Mouse (Mus musculus): ENCODE results near the gene Ulk2. TPM values are rescaled to one million over a fixed set of nuclear protein-coding genes. Genes with fewer than 3 reads are reported as not detected.

The Ulk2 gene
- polyA plus RNA-seq, 1 experiment from 2014 or later: 17.7 TPM

DNA sequence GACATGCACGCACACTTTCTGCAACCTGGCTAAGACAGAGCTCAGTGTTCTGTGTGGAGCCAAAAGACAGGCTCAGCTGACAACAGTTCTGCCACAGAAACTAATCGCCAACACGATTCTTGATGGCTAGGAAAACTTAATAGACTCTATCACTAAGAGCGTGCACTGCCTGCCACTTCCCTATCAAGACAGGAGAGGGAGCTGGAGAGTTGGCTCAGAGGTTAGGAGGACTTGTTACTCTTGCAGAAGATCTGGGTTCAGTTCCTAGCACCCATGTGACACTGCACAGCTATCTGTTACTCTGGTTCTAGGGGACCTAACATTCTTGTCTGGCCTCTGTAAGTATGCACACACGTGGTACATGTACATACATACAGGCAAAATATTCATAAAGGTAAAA lies 103.3 kb downstream of the Ulk2 start:
- no peak for ATAC-seq (ENCODE audit: insufficient number of reproducible peaks, low FRiP score, low TSS enrichment, low read depth)
- no peak overlapping the region for H3K4me2 ChIP-seq (ENCODE audit: low read depth, severe bottlenecking)
- H3K4me1 ChIP-seq (ENCODE audit: control insufficient read depth, insufficient read depth, low read length): no peaks in the 10 kb centered on the region
- H3K9me3 ChIP-seq (ENCODE audit: control insufficient read depth, low read length): no peaks in the 10 kb centered on the region
- peak; percentile 24 for DNase-seq (ENCODE audit: low spot score)
- no peaks in the 10 kb centered on the region for H3K27me3 ChIP-seq (ENCODE audit: control insufficient read depth, insufficient read depth, low read length)
- peaks cover 10% of the 10 kb centered on the region for H3K36me3 ChIP-seq (ENCODE audit: control insufficient read depth, insufficient read depth, low read length)
- no peak overlapping the region for H3K9ac ChIP-seq (ENCODE audit: low read length)
- H3K27ac ChIP-seq (replicated peaks; ENCODE audit: low read depth, low read length): no peak overlapping the region
- WGBS: 82% methylated on average over 5 of the region's 5 CpGs
- H3K4me3 ChIP-seq (ENCODE audit: low read depth, low read length): no peak overlapping the region

- H3K27ac ChIP-seq (replicated peaks; ENCODE audit: low read depth, low read length): no peak overlapping the region
- no peaks in the 10 kb centered on the region for H3K27me3 ChIP-seq (ENCODE audit: control insufficient read depth, insufficient read depth, low read length)
- H3K9ac ChIP-seq (ENCODE audit: low read length): no peak overlapping the region
- no peak overlapping the region for H3K4me3 ChIP-seq (ENCODE audit: low read depth, low read length)
- no peaks in the 10 kb centered on the region for H3K9me3 ChIP-seq (ENCODE audit: control insufficient read depth, low read length)
- DNase-seq (ENCODE audit: low spot score) (no peak), ATAC-seq (ENCODE audit: insufficient number of reproducible peaks, low FRiP score, low TSS enrichment, low read depth) (no peak)
- peaks cover 5% of the 10 kb centered on the region; the same call in 1 of the 2 replicates for H3K36me3 ChIP-seq (ENCODE audit: control insufficient read depth, insufficient read depth, low read length)
- no peak overlapping the region for H3K4me2 ChIP-seq (ENCODE audit: low read depth, severe bottlenecking)
- WGBS: 83% methylated on average over 3 of the region's 3 CpGs
- no peaks in the 10 kb centered on the region for H3K4me1 ChIP-seq (ENCODE audit: control insufficient read depth, insufficient read depth, low read length)
Observed at GRCm38 (mm10) chr11:61747161-61747560, 107.7 kb downstream of the Ulk2 start.

DNA sequence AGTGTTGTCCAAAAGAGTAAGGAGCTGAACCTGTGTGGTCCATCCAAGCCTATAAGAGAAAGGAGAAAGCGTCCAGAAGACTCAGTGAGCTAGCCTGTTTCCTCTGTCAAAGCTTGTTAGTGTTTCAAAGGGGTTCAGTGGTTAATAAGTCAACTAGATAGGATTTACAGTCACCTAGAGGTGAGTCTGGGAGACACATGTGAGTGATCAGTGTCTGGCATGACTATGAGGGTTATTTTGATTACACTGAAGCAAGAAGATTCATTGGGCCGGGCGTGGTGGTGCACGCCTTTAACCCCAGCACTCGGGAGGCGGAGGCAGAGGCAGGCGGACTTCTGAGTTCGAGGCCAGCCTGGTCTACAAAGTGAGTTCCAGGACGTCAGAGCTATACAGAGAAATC lies 109.1 kb downstream of the Ulk2 start:
- Histone ChIP-seq H3K9me3 (ENCODE audit: control insufficient read depth, low read length) (no peaks in the 10 kb centered on the region), H3K9ac (ENCODE audit: low read length) (no peak overlapping the region), H3K27ac (replicated peaks; ENCODE audit: low read depth, low read length) (no peak overlapping the region), H3K4me2 (ENCODE audit: low read depth, severe bottlenecking) (no peak overlapping the region), H3K36me3 (ENCODE audit: control insufficient read depth, insufficient read depth, low read length) (peaks cover 5% of the 10 kb centered on the region; the same call in 1 of the 2 replicates), H3K4me3 (ENCODE audit: low read depth, low read length) (no peak overlapping the region), H3K4me1 (ENCODE audit: control insufficient read depth, insufficient read depth, low read length) (no peaks in the 10 kb centered on the region), H3K27me3 (ENCODE audit: control insufficient read depth, insufficient read depth, low read length) (no peaks in the 10 kb centered on the region)
- DNase-seq (ENCODE audit: low spot score) (no peak), ATAC-seq (ENCODE audit: insufficient number of reproducible peaks, low FRiP score, low TSS enrichment, low read depth) (no peak)
- 91% methylated on average over 9 of the region's 9 CpGs for WGBS

DNA sequence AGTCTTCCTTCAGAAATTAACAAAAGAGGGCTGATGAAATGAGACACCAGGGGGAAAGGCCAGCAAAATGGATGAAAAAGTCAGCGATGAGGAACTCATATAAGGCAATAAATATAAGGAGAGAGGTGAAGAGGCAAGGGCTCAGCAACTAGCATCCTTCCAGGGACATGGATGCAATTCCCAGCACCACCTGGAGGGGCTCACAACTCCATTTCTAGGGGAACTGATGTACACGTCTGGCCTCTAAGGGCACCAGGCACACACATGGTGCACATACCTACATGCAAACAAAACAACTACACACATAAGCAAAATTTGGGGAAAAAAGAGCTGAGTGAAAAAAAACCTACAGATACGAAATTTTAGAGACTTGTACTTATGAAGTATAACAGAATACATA lies 110.4 kb downstream of the Ulk2 start:
- Histone ChIP-seq H3K9me3 (ENCODE audit: control insufficient read depth, low read length) (no peaks in the 10 kb centered on the region), H3K36me3 (ENCODE audit: control insufficient read depth, insufficient read depth, low read length) (peaks cover 7% of the 10 kb centered on the region; the same call in 1 of the 2 replicates), H3K9ac (ENCODE audit: low read length) (no peak overlapping the region), H3K4me2 (ENCODE audit: low read depth, severe bottlenecking) (no peak overlapping the region), H3K27ac (replicated peaks; ENCODE audit: low read depth, low read length) (no peak overlapping the region), H3K4me3 (ENCODE audit: low read depth, low read length) (no peak overlapping the region), H3K4me1 (ENCODE audit: control insufficient read depth, insufficient read depth, low read length) (no peaks in the 10 kb centered on the region), H3K27me3 (ENCODE audit: control insufficient read depth, insufficient read depth, low read length) (no peaks in the 10 kb centered on the region)
- 65% methylated on average over 3 of the region's 3 CpGs for whole genome bisulfite sequencing
- peak; percentile 30 for DNase-seq (ENCODE audit: low spot score)
- ATAC-seq (ENCODE audit: insufficient number of reproducible peaks, low FRiP score, low TSS enrichment, low read depth): no peak

GRCm38 (mm10) chr11:61743768-61744167 lies 111.1 kb downstream of the Ulk2 start:
- Histone ChIP-seq H3K4me3 (ENCODE audit: low read depth, low read length) (no peak overlapping the region), H3K9me3 (ENCODE audit: control insufficient read depth, low read length) (no peaks in the 10 kb centered on the region), H3K9ac (ENCODE audit: low read length) (no peak overlapping the region), H3K27me3 (ENCODE audit: control insufficient read depth, insufficient read depth, low read length) (no peaks in the 10 kb centered on the region), H3K27ac (replicated peaks; ENCODE audit: low read depth, low read length) (no peak overlapping the region), H3K36me3 (ENCODE audit: control insufficient read depth, insufficient read depth, low read length) (peaks cover 10% of the 10 kb centered on the region; the same call in 1 of the 2 replicates), H3K4me2 (ENCODE audit: low read depth, severe bottlenecking) (no peak overlapping the region), H3K4me1 (ENCODE audit: control insufficient read depth, insufficient read depth, low read length) (no peaks in the 10 kb centered on the region)
- DNase-seq (ENCODE audit: low spot score): no peak
- 90% methylated on average over 3 of the region's 3 CpGs for WGBS
- no peak for ATAC-seq (ENCODE audit: insufficient number of reproducible peaks, low FRiP score, low TSS enrichment, low read depth)

DNA sequence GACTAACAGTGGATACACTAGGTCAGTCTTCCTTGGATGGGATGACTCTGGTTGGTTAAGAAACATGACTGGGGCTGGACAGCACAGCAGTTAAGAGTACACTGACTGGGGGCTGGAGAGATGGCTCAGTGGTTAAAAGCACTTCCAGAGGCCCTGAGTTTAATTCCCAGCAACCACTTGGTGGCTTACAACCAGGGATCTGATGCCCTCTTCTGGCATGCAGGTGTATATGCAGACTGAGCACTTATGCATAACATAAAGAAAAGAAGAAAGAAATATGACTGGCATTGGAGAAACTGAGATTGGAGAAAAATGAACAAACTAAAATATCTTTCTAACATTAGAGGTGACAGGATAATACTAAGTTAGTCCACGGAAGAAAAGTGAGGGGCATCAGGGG lies 114.4 kb downstream of the Ulk2 start:
- no peak overlapping the region for H3K4me3 ChIP-seq (ENCODE audit: low read depth, low read length)
- DNase-seq (ENCODE audit: low spot score) (no peak), ATAC-seq (ENCODE audit: insufficient number of reproducible peaks, low FRiP score, low TSS enrichment, low read depth) (no peak)
- no peaks in the 10 kb centered on the region for H3K4me1 ChIP-seq (ENCODE audit: control insufficient read depth, insufficient read depth, low read length)
- H3K27me3 ChIP-seq (ENCODE audit: control insufficient read depth, insufficient read depth, low read length): no peaks in the 10 kb centered on the region
- no peak overlapping the region for H3K27ac ChIP-seq (replicated peaks; ENCODE audit: low read depth, low read length)
- H3K9ac ChIP-seq (ENCODE audit: low read length): no peak overlapping the region
- 90% methylated on average over 1 of the region's 1 CpGs for WGBS
- H3K36me3 ChIP-seq (ENCODE audit: control insufficient read depth, insufficient read depth, low read length): peaks cover 9% of the 10 kb centered on the region; the same call in 1 of the 2 replicates
- H3K4me2 ChIP-seq (ENCODE audit: low read depth, severe bottlenecking): no peak overlapping the region
- no peaks in the 10 kb centered on the region for H3K9me3 ChIP-seq (ENCODE audit: control insufficient read depth, low read length)

DNA sequence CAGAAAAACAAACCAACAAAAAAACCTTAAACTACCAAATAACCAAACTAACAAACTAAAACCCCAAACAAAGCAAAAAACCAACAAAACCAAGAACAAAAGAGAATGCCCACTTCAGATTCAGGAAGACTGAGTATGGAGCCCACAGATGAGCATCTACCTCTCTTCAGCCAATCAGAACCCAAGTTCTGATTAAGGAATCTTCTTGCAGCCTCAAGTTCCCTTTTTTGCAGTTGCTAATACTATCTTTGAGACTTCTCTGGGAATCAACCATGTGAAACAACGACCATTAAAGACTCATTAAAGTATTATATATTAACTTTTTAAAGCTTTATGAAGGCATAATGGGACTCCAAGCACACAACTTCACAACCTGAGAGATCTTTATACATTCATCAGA lies 117.6 kb downstream of the Ulk2 start:
- no peak overlapping the region for H3K27ac ChIP-seq (replicated peaks; ENCODE audit: low read depth, low read length)
- WGBS: 86% methylated on average over 1 of the region's 1 CpGs
- H3K4me3 ChIP-seq (ENCODE audit: low read depth, low read length): no peak overlapping the region
- no peaks in the 10 kb centered on the region for H3K4me1 ChIP-seq (ENCODE audit: control insufficient read depth, insufficient read depth, low read length)
- peaks cover 9% of the 10 kb centered on the region; the same call in 1 of the 2 replicates for H3K36me3 ChIP-seq (ENCODE audit: control insufficient read depth, insufficient read depth, low read length)
- no peak overlapping the region for H3K9ac ChIP-seq (ENCODE audit: low read length)
- H3K27me3 ChIP-seq (ENCODE audit: control insufficient read depth, insufficient read depth, low read length): no peaks in the 10 kb centered on the region
- H3K4me2 ChIP-seq (ENCODE audit: low read depth, severe bottlenecking): no peak overlapping the region
- no peak for DNase-seq (ENCODE audit: low spot score)
- H3K9me3 ChIP-seq (ENCODE audit: control insufficient read depth, low read length): no peaks in the 10 kb centered on the region
- ATAC-seq (ENCODE audit: insufficient number of reproducible peaks, low FRiP score, low TSS enrichment, low read depth): no peak

GRCm38 (mm10) chr11:61732672-61733071 lies 122.2 kb downstream of the Ulk2 start:
- ATAC-seq (ENCODE audit: insufficient number of reproducible peaks, low FRiP score, low TSS enrichment, low read depth) (no peak), DNase-seq (ENCODE audit: low spot score) (no peak)
- H3K4me3 ChIP-seq (ENCODE audit: low read depth, low read length): no peak overlapping the region
- no peak overlapping the region for H3K27ac ChIP-seq (replicated peaks; ENCODE audit: low read depth, low read length)
- WGBS: 88% methylated on average over 7 of the region's 7 CpGs
- H3K4me1 ChIP-seq (ENCODE audit: control insufficient read depth, insufficient read depth, low read length): no peaks in the 10 kb centered on the region
- H3K36me3 ChIP-seq (ENCODE audit: control insufficient read depth, insufficient read depth, low read length): peaks cover 2% of the 10 kb centered on the region; the same call in 1 of the 2 replicates
- H3K4me2 ChIP-seq (ENCODE audit: low read depth, severe bottlenecking): no peak overlapping the region
- no peak overlapping the region for H3K9ac ChIP-seq (ENCODE audit: low read length)
- no peaks in the 10 kb centered on the region for H3K9me3 ChIP-seq (ENCODE audit: control insufficient read depth, low read length)
- H3K27me3 ChIP-seq (ENCODE audit: control insufficient read depth, insufficient read depth, low read length): no peaks in the 10 kb centered on the region

DNA sequence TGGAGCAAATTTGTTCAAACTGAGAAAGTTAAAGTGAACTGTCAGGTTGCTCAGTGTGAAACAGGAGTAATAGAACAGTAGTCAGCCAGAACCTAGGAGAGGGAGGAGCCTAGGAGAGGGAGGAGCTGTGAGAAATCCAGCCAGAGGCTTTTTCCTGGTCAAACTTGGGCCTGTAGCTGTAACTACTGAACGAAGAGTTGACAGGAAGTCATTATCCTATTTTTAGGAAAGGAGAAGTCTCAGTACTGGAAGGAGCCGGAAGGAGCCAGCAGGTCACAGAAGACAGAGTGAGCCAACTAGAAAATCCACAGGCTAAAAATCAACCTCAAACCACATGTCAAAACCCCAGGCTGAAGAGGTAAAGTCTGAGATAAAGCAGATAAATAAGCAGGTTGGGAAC lies 126.8 kb downstream of the Ulk2 start:
- no peak overlapping the region for H3K9ac ChIP-seq (ENCODE audit: low read length)
- WGBS: 62% methylated on average over 2 of the region's 2 CpGs
- no peak overlapping the region for H3K4me3 ChIP-seq (ENCODE audit: low read depth, low read length)
- H3K9me3 ChIP-seq (ENCODE audit: control insufficient read depth, low read length): no peaks in the 10 kb centered on the region
- no peak for ATAC-seq (ENCODE audit: insufficient number of reproducible peaks, low FRiP score, low TSS enrichment, low read depth)
- H3K27ac ChIP-seq (replicated peaks; ENCODE audit: low read depth, low read length): no peak overlapping the region
- no peaks in the 10 kb centered on the region for H3K27me3 ChIP-seq (ENCODE audit: control insufficient read depth, insufficient read depth, low read length)
- no peaks in the 10 kb centered on the region for H3K4me1 ChIP-seq (ENCODE audit: control insufficient read depth, insufficient read depth, low read length)
- no peak for DNase-seq (ENCODE audit: low spot score)
- no peak overlapping the region for H3K4me2 ChIP-seq (ENCODE audit: low read depth, severe bottlenecking)
- H3K36me3 ChIP-seq (ENCODE audit: control insufficient read depth, insufficient read depth, low read length): peaks cover 4% of the 10 kb centered on the region; the same call in 1 of the 2 replicates
